Mouse (Mus musculus): ENCODE results near the gene Polr2l. TPM values are rescaled to one million over a fixed set of nuclear protein-coding genes. Genes with fewer than 3 reads are reported as not detected.

The Polr2l gene
- 70.2 and 83.1 TPM in 2 replicates for polyA plus RNA-seq (2012)

GRCm38 (mm10) chr7:141475011-141475804 is at the start of gene Polr2l, which contains the start of gene Tspan4:
TSS of gene Polr2l (minus strand) at chr7:141475132.
TSS of gene Tspan4 (plus strand) at chr7:141475240.

GRCm38 (mm10) chr7:141467230-141468030 is 7.5 kb downstream of the Polr2l start, which contains the start of gene Cd151:
TSS of gene Cd151 (plus strand) at chr7:141467392.

GRCm38 (mm10) chr7:141460391-141461113 is 14.4 kb downstream of the Polr2l start, which contains the start of gene Cracr2b:
TSS of gene Cracr2b (plus strand) at chr7:141461094.

GRCm38 (mm10) chr7:141454967-141455551 is 19.9 kb downstream of the Polr2l start, which contains the start of gene Pnpla2:
TSS of gene Pnpla2 (plus strand) at chr7:141455198.

GRCm38 (mm10) chr7:141447110-141447991 is 27.6 kb downstream of the Polr2l start, which contains the start of gene Rplp2:
TSS of gene Rplp2 (plus strand) at chr7:141447370.

GRCm38 (mm10) chr7:141443828-141444237 is 31.1 kb downstream of the Polr2l start, which contains the start of gene Pidd1:
TSS of gene Pidd1 (minus strand) at chr7:141444025.

GRCm38 (mm10) chr7:141437178-141438120 is 37.5 kb downstream of the Polr2l start, which contains the start of gene Slc25a22:
TSS of gene Slc25a22 (minus strand) at chr7:141437892.

GRCm38 (mm10) chr7:141429310-141429709 is 45.6 kb downstream of the Polr2l start, which contains the start of gene Cend1:
TSS of gene Cend1 (minus strand) at chr7:141429491.

Other genes with a start within 250 kb of the Polr2l start
- gene Phrf1, start 246.3 kb downstream of the Polr2l start, polyA plus RNA-seq (2012): 130 and 156 TPM in 2 replicates
- 47.5 and 78.3 TPM in 2 replicates for gene Irf7, start 208.7 kb downstream of the Polr2l start, polyA plus RNA-seq (2012)
- gene Cdhr5, start 198.3 kb downstream of the Polr2l start, polyA plus RNA-seq (2012): 0.04 TPM in 1 of 2 replicates, not detected in the other
- gene Sct, start 196.0 kb downstream of the Polr2l start, polyA plus RNA-seq (2012): not detected in 2 replicates
- 0.03 TPM in 1 of 2 replicates, not detected in the other for gene Drd4, start 183.1 kb downstream of the Polr2l start, polyA plus RNA-seq (2012)
- gene Deaf1, start 147.4 kb downstream of the Polr2l start, polyA plus RNA-seq (2012): 77.8 and 93.7 TPM in 2 replicates
- 11.4 and 11.9 TPM in 2 replicates for gene Tmem80, start 147.4 kb downstream of the Polr2l start, polyA plus RNA-seq (2012)
- 0.39 and 1.3 TPM in 2 replicates for gene Eps8l2, start 136.3 kb downstream of the Polr2l start, polyA plus RNA-seq (2012)
- gene Taldo1, start 82.9 kb downstream of the Polr2l start, polyA plus RNA-seq (2012): 342 and 397 TPM in 2 replicates
- gene Gatd1, start 61.0 kb downstream of the Polr2l start, polyA plus RNA-seq (2012): 8.0 and 12.4 TPM in 2 replicates
- not detected in 2 replicates for gene Cend1, start 45.6 kb downstream of the Polr2l start, polyA plus RNA-seq (2012)
- 79.5 and 83.9 TPM in 2 replicates for gene Slc25a22, start 37.2 kb downstream of the Polr2l start, polyA plus RNA-seq (2012)
- 53.9 and 66.7 TPM in 2 replicates for gene Pidd1, start 31.1 kb downstream of the Polr2l start, polyA plus RNA-seq (2012)
- gene Rplp2, start 27.8 kb downstream of the Polr2l start, polyA plus RNA-seq (2012): 8,310 and 8,668 TPM in 2 replicates
- gene Pnpla2, start 19.9 kb downstream of the Polr2l start, polyA plus RNA-seq (2012): 168 and 188 TPM in 2 replicates
- 20.9 and 46.2 TPM in 2 replicates for gene Cracr2b, start 14.0 kb downstream of the Polr2l start, polyA plus RNA-seq (2012)
- 19.8 and 21.9 TPM in 2 replicates for gene Cd151, start 7.7 kb downstream of the Polr2l start, polyA plus RNA-seq (2012)
- gene Tspan4, start 108 bp upstream of the Polr2l start, polyA plus RNA-seq (2012): 27.3 and 28.2 TPM in 2 replicates
- 17.8 and 29.0 TPM in 2 replicates for gene Chid1, start 64.7 kb upstream of the Polr2l start, polyA plus RNA-seq (2012)
- gene Ap2a2, start 87.0 kb upstream of the Polr2l start, polyA plus RNA-seq (2012): 25.0 and 25.3 TPM in 2 replicates
- gene Muc6, start 180.2 kb upstream of the Polr2l start, polyA plus RNA-seq (2012): 0.06 and 0.26 TPM in 2 replicates
- 0.10 TPM in 1 of 2 replicates, not detected in the other for gene Muc2, start 215.2 kb upstream of the Polr2l start, polyA plus RNA-seq (2012)